Mouse (Mus musculus): ENCODE measurements around the gene Gpc1.

The Gpc1 gene

GRCm38 (mm10) chr1:92831188-92832001 lies at the start of gene Gpc1:
Gene Gpc1, plus strand, starts transcription at chr1:92831645.
- peak; percentile 91 for DNase-seq

- no peak for DNase-seq
These were observed 49.6 kb upstream of the Gpc1 start for GRCm38 (mm10) chr1:92781862-92782261.

GRCm38 (mm10) chr1:92782587-92782986 lies 48.9 kb upstream of the Gpc1 start:
- DNase-seq = no peak

GRCm38 (mm10) chr1:92787221-92787620 lies 44.2 kb upstream of the Gpc1 start:
- no peak for DNase-seq

GRCm38 (mm10) chr1:92788049-92788448 lies 43.4 kb upstream of the Gpc1 start:
- no peak for DNase-seq

GRCm38 (mm10) chr1:92790628-92791027 lies 40.8 kb upstream of the Gpc1 start:
- no peak for DNase-seq

GRCm38 (mm10) chr1:92791070-92791831 lies 40.2 kb upstream of the Gpc1 start:
- no peak for DNase-seq

- DNase-seq = no peak
These were observed 37.7 kb upstream of the Gpc1 start for GRCm38 (mm10) chr1:92793781-92794180.

- DNase-seq = no peak
These were observed 33.0 kb upstream of the Gpc1 start for GRCm38 (mm10) chr1:92798425-92798824.

GRCm38 (mm10) chr1:92799653-92800052 lies 31.8 kb upstream of the Gpc1 start:
- no peak for DNase-seq

GRCm38 (mm10) chr1:92802362-92802761 lies 29.1 kb upstream of the Gpc1 start:
- DNase-seq = no peak

GRCm38 (mm10) chr1:92803376-92803775 lies 28.1 kb upstream of the Gpc1 start:
- DNase-seq = no peak

GRCm38 (mm10) chr1:92805181-92805580 lies 26.3 kb upstream of the Gpc1 start:
- no peak for DNase-seq

GRCm38 (mm10) chr1:92805836-92806235 lies 25.6 kb upstream of the Gpc1 start:
- no peak for DNase-seq

GRCm38 (mm10) chr1:92806720-92807119 lies 24.7 kb upstream of the Gpc1 start:
- DNase-seq = no peak

GRCm38 (mm10) chr1:92809621-92810020 lies 21.8 kb upstream of the Gpc1 start:
- no peak for DNase-seq

GRCm38 (mm10) chr1:92814319-92814718 lies 17.1 kb upstream of the Gpc1 start:
- no peak for DNase-seq

GRCm38 (mm10) chr1:92815100-92815499 lies 16.3 kb upstream of the Gpc1 start:
- DNase-seq = no peak

- no peak for DNase-seq
These were observed 15.6 kb upstream of the Gpc1 start for GRCm38 (mm10) chr1:92815756-92816294.

GRCm38 (mm10) chr1:92830626-92831187 lies 738 bp upstream of the Gpc1 start:
- no peak for DNase-seq

- DNase-seq = peak; percentile 64
These were observed 866 bp downstream of the Gpc1 start for GRCm38 (mm10) chr1:92832011-92833010.

All from thymus, postnatal 4 days (tissue).